Mouse (Mus musculus): ENCODE data around the gene Eif5a2. TPM values are rescaled to one million over a fixed set of nuclear protein-coding genes. Genes with fewer than 3 reads are reported as not detected.
"Not testable (repeated sequence)": the region's sequence is repeated elsewhere in the genome, so short reads cannot be mapped to it uniquely, and the experiment has no call there.

Eif5a2 gene
- polyA plus RNA-seq, 1 experiment = 0.48 TPM

GRCm38 (mm10) chr3:28766935-28767334 is 14.1 kb upstream of the Eif5a2 start:
- Histone ChIP-seq H3K36me3 (ENCODE audit: control insufficient read depth, insufficient read depth) (no peaks in the 10 kb centered on the region), H3ac (ENCODE audit: control insufficient read depth, insufficient read length) (no peak overlapping the region), H3K4me2 (ENCODE audit: low read depth) (no peak overlapping the region), H3K79me2 (ENCODE audit: control insufficient read depth, insufficient read depth) (no peaks in the 10 kb centered on the region), H3K4me3 (no peak overlapping the region), H3K27me3 (ENCODE audit: control insufficient read depth, insufficient read depth, insufficient read length) (no peaks in the 10 kb centered on the region)
- no peak for TF ChIP-seq E2F4 (IDR thresholded peaks at IDR 0.05; ENCODE audit: insufficient read depth)

GRCm38 (mm10) chr3:28768222-28768621 is 12.9 kb upstream of the Eif5a2 start:
- no peaks in the 10 kb centered on the region for H3K36me3 ChIP-seq (ENCODE audit: control insufficient read depth, insufficient read depth)
- no peaks in the 10 kb centered on the region for H3K79me2 ChIP-seq (ENCODE audit: control insufficient read depth, insufficient read depth)
- no peak for TF ChIP-seq SRF (IDR thresholded peaks at IDR 0.05; ENCODE audit: control insufficient read depth, insufficient read length, low read depth)
- TF ChIP-seq USF1 (IDR thresholded peaks at IDR 0.05; ENCODE audit: low read depth) = no peak
- no peak for TF ChIP-seq MYOD1 (IDR thresholded peaks at IDR 0.05; ENCODE audit: control insufficient read depth in 1 of 3, insufficient read length in 2 of 3, low read depth in 2 of 3)
- no peak for TF ChIP-seq TCF3 (IDR thresholded peaks at IDR 0.05; ENCODE audit: insufficient read length, low read depth)
- no peak for TF ChIP-seq MYOG (IDR thresholded peaks at IDR 0.05; ENCODE audit: control insufficient read depth in 1 of 3, insufficient read depth in 1 of 3, insufficient read length in 2 of 3, low read depth in 2 of 3)
- no peak for TF ChIP-seq CEBPB (IDR thresholded peaks at IDR 0.05; ENCODE audit: insufficient read depth, poor library complexity, severe bottlenecking)
- no peak for TF ChIP-seq REST (IDR thresholded peaks at IDR 0.05; ENCODE audit: insufficient read depth, insufficient read length)
- no peak for TF ChIP-seq POLR2AphosphoS2 (IDR thresholded peaks at IDR 0.05; ENCODE audit: insufficient read length, low read depth)
- TF ChIP-seq E2F4 (IDR thresholded peaks at IDR 0.05; ENCODE audit: insufficient read depth) = no peak
- TF ChIP-seq TCF12 (IDR thresholded peaks at IDR 0.05; ENCODE audit: insufficient read depth, poor library complexity, severe bottlenecking) = no peak
- TF ChIP-seq MAX (IDR thresholded peaks at IDR 0.05; ENCODE audit: low read depth) = no peak
- no peak for TF ChIP-seq POLR2A (IDR thresholded peaks at IDR 0.05; ENCODE audit: insufficient read length, low read depth)
- no peaks in the 10 kb centered on the region for H3K27me3 ChIP-seq (ENCODE audit: control insufficient read depth, insufficient read depth, insufficient read length)
- no peak overlapping the region for H3ac ChIP-seq (ENCODE audit: control insufficient read depth, insufficient read length)
- H3K4me2 ChIP-seq (ENCODE audit: low read depth) = no peak overlapping the region
- no peak overlapping the region for H3K4me3 ChIP-seq

GRCm38 (mm10) chr3:28772919-28773318 is 8.2 kb upstream of the Eif5a2 start:
- not testable (repeated sequence) for H3K27me3 ChIP-seq (ENCODE audit: control insufficient read depth, insufficient read depth, insufficient read length); H3K4me2 ChIP-seq (ENCODE audit: low read depth); H3K4me3 ChIP-seq; H3ac ChIP-seq (ENCODE audit: control insufficient read depth, insufficient read length); H3K79me2 ChIP-seq (ENCODE audit: control insufficient read depth, insufficient read depth); H3K36me3 ChIP-seq (ENCODE audit: control insufficient read depth, insufficient read depth)

- Histone ChIP-seq H3K4me3 (no peak overlapping the region), H3ac (ENCODE audit: control insufficient read depth, insufficient read length) (no peak overlapping the region), H3K4me2 (ENCODE audit: low read depth) (no peak overlapping the region), H3K27me3 (ENCODE audit: control insufficient read depth, insufficient read depth, insufficient read length) (no peaks in the 10 kb centered on the region), H3K36me3 (ENCODE audit: control insufficient read depth, insufficient read depth) (no peaks in the 10 kb centered on the region), H3K79me2 (ENCODE audit: control insufficient read depth, insufficient read depth) (no peaks in the 10 kb centered on the region)
- TF ChIP-seq CEBPB (IDR thresholded peaks at IDR 0.05; ENCODE audit: insufficient read depth, poor library complexity, severe bottlenecking) (no peak), MYOG (IDR thresholded peaks at IDR 0.05; ENCODE audit: control insufficient read depth in 1 of 3, insufficient read depth in 1 of 3, insufficient read length in 2 of 3, low read depth in 2 of 3) (no peak), POLR2AphosphoS2 (IDR thresholded peaks at IDR 0.05; ENCODE audit: insufficient read length, low read depth) (no peak), TCF12 (IDR thresholded peaks at IDR 0.05; ENCODE audit: insufficient read depth, poor library complexity, severe bottlenecking) (no peak), USF1 (IDR thresholded peaks at IDR 0.05; ENCODE audit: low read depth) (no peak), SRF (IDR thresholded peaks at IDR 0.05; ENCODE audit: control insufficient read depth, insufficient read length, low read depth) (no peak), E2F4 (IDR thresholded peaks at IDR 0.05; ENCODE audit: insufficient read depth) (no peak)
Measured at GRCm38 (mm10) chr3:28775361-28775760, 5.7 kb upstream of the Eif5a2 start.

- no peak overlapping the region for H3K4me3 ChIP-seq
- no peaks in the 10 kb centered on the region for H3K79me2 ChIP-seq (ENCODE audit: control insufficient read depth, insufficient read depth)
- H3K27me3 ChIP-seq (ENCODE audit: control insufficient read depth, insufficient read depth, insufficient read length) = no peaks in the 10 kb centered on the region
- TF ChIP-seq TCF3 (IDR thresholded peaks at IDR 0.05; ENCODE audit: insufficient read length, low read depth) (no peak), USF1 (IDR thresholded peaks at IDR 0.05; ENCODE audit: low read depth) (no peak), POLR2AphosphoS2 (IDR thresholded peaks at IDR 0.05; ENCODE audit: insufficient read length, low read depth) (no peak), E2F4 (IDR thresholded peaks at IDR 0.05; ENCODE audit: insufficient read depth) (no peak), MYOG (IDR thresholded peaks at IDR 0.05; ENCODE audit: control insufficient read depth in 1 of 3, insufficient read depth in 1 of 3, insufficient read length in 2 of 3, low read depth in 2 of 3) (no peak), TCF12 (IDR thresholded peaks at IDR 0.05; ENCODE audit: insufficient read depth, poor library complexity, severe bottlenecking) (no peak), REST (IDR thresholded peaks at IDR 0.05; ENCODE audit: insufficient read depth, insufficient read length) (no peak), MYOD1 (IDR thresholded peaks at IDR 0.05; ENCODE audit: control insufficient read depth in 1 of 3, insufficient read length in 2 of 3, low read depth in 2 of 3) (no peak), CEBPB (IDR thresholded peaks at IDR 0.05; ENCODE audit: insufficient read depth, poor library complexity, severe bottlenecking) (no peak), SRF (IDR thresholded peaks at IDR 0.05; ENCODE audit: control insufficient read depth, insufficient read length, low read depth) (no peak), MAX (IDR thresholded peaks at IDR 0.05; ENCODE audit: low read depth) (no peak), POLR2A (IDR thresholded peaks at IDR 0.05; ENCODE audit: insufficient read length, low read depth) (no peak)
- no peaks in the 10 kb centered on the region for H3K36me3 ChIP-seq (ENCODE audit: control insufficient read depth, insufficient read depth)
- H3K4me2 ChIP-seq (ENCODE audit: low read depth) = no peak overlapping the region
- no peak overlapping the region for H3ac ChIP-seq (ENCODE audit: control insufficient read depth, insufficient read length)
Measured at GRCm38 (mm10) chr3:28775958-28776357, 5.1 kb upstream of the Eif5a2 start.

All from myocyte (in vitro differentiated cells).